Mouse (Mus musculus): ENCODE measurements around the gene Vmn1r1.

The Vmn1r1 gene

GRCm38 (mm10) chr1:182137204-182138125 is 26.8 kb downstream of the Vmn1r1 start:
- in situ Hi-C loops (cut with MboI), result loop anchor here (25.0 kb wide), 1 partner anchor 400 kb away; no protein-coding TSS in a partner anchor

- in situ Hi-C loops (cut with MboI), result loop anchor here (25.0 kb wide), 1 partner anchor 406 kb away; no protein-coding TSS in a partner anchor
Observed at GRCm38 (mm10) chr1:182130830-182131229, 33.5 kb downstream of the Vmn1r1 start.

GRCm38 (mm10) chr1:182124924-182125368 is 39.3 kb downstream of the Vmn1r1 start:
- in situ Hi-C loops (cut with MboI), result loop anchor here (25.0 kb wide), 1 partner anchor 412 kb away; no protein-coding TSS in a partner anchor

GRCm38 (mm10) chr1:182124506-182124905 is 39.8 kb downstream of the Vmn1r1 start, which contains the start of gene Srp9:
Srp9 (plus strand) TSS chr1:182124737.
- in situ Hi-C loops (cut with MboI), result no loop called here

GRCm38 (mm10) chr1:182122413-182122812 is 41.9 kb downstream of the Vmn1r1 start:
- in situ Hi-C loops (cut with MboI), result no loop called here

GRCm38 (mm10) chr1:182115651-182116408 is 48.5 kb downstream of the Vmn1r1 start:
- in situ Hi-C loops (cut with MboI), result loop anchor here (5.0 kb wide), 1 partner anchor 229 kb away; no protein-coding TSS in a partner anchor

- in situ Hi-C loops (cut with MboI), result loop anchor here (5.0 kb wide), 1 partner anchor 228 kb away; no protein-coding TSS in a partner anchor
Observed at GRCm38 (mm10) chr1:182115197-182115596, 49.1 kb downstream of the Vmn1r1 start.

- in situ Hi-C loops (cut with MboI), result no loop called here
Observed at GRCm38 (mm10) chr1:182113587-182114500, 50.4 kb downstream of the Vmn1r1 start.

GRCm38 (mm10) chr1:182113131-182113530 is 51.2 kb downstream of the Vmn1r1 start:
- in situ Hi-C loops (cut with MboI), result no loop called here

- in situ Hi-C loops (cut with MboI), result no loop called here
Observed at GRCm38 (mm10) chr1:182112385-182112784, 51.9 kb downstream of the Vmn1r1 start.

GRCm38 (mm10) chr1:182111386-182112317 is 52.6 kb downstream of the Vmn1r1 start:
- in situ Hi-C loops (cut with MboI), result no loop called here

- in situ Hi-C loops (cut with MboI), result no loop called here
Observed at GRCm38 (mm10) chr1:182110708-182111385, 53.4 kb downstream of the Vmn1r1 start.

- in situ Hi-C loops (cut with MboI), result no loop called here
Observed at GRCm38 (mm10) chr1:182110185-182110584, 54.1 kb downstream of the Vmn1r1 start.

- in situ Hi-C loops (cut with MboI), result no loop called here
Observed at GRCm38 (mm10) chr1:182108397-182109099, 55.7 kb downstream of the Vmn1r1 start.

GRCm38 (mm10) chr1:182107251-182107650 is 57.0 kb downstream of the Vmn1r1 start:
- in situ Hi-C loops (cut with MboI), result no loop called here

GRCm38 (mm10) chr1:182105023-182105422 is 59.3 kb downstream of the Vmn1r1 start:
- in situ Hi-C loops (cut with MboI), result no loop called here
